Mouse (Mus musculus): Measurements from ENCODE around the gene Adamtsl3. TPM values are rescaled to one million over a fixed set of nuclear protein-coding genes. Genes with fewer than 3 reads are reported as not detected.

The Adamtsl3 gene
- total RNA-seq (2021) (1 to 10 TPM; 6.2 to 9.2 TPM), polyA plus RNA-seq (2012; rRNA removed) (2.0 and 4.4 TPM in 2 replicates)
- long read RNA-seq, full-length matches to known transcripts = 1 of 6 reads
- long read RNA-seq, partial matches to known transcripts = 2 of 6 reads
- long read RNA-seq, other reads (novel, unspliced or antisense) = 3 of 6 reads

DNA sequence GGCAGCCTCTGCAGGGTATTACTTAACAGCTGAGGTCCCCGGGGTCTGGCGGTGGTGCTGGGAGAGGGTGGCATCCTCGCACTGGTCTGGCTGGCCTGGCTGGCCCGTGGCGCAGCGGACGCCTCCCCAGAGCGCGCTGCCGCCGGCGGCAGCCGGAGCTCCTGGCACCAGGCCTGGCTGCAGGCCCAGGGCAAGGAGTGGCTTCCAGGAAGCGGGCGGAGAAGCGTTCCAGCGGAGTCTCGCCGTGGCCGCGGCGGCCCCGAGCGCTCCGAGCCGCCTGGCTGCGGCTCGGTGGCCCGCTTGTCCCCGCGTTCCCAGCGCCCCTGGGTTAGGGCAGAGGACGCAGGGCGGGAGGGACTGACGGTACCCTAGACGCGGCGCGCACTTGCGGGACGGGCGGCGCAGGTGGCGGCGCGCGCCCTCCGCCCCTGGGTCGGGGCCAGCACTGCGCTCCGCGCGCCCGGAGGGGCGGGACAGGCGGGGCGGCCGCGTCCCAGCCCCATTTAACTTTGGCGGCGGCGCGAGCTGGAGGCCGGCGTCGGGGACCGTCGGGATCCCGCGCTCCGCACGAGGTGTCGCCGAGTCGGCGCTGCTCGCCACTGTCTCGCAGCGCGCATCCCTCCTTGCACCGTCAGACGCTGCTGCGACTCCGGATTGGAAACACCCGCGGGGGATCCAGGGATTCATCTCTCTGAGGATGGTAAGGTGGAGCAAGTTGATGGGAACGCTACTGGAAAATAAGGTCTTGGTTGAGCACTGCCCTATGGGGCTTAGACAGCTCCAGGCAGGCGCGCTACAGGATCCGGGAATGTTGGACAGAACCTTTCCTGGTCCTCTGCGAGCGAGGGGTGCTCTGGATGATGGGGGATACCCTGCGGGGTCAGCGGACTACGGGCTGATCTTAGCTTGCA is at the start of gene Adamtsl3:
Gene Adamtsl3, plus strand, starts transcription at position 484 of the 911 bp plus-strand sequence.
- intact Hi-C loops (cut with DNase I) = loop anchor here (2.0 to 5.0 kb wide), 3 partner anchors 43 to 167 kb away; no protein-coding TSS in a partner anchor
- no peaks in the 10 kb centered on the region for H3K36me3 ChIP-seq (ENCODE audit: control insufficient read depth, insufficient read depth, low read length)
- peak within 1 kb of the TSS; percentile 60 for H3K4me3 ChIP-seq
- 2% methylated on average over 92 of the region's 95 CpGs for WGBS
- H3K4me1 ChIP-seq (ENCODE audit: control insufficient read depth, insufficient read depth, low read length) = peaks cover 2% of the 10 kb centered on the region
- H3K9ac ChIP-seq (ENCODE audit: low read depth, low read length) = peak within 1 kb of the TSS; percentile 71
- H3K79me2 ChIP-seq (replicated peaks; ENCODE audit: control insufficient read depth, insufficient read depth, low read length) = no peaks in the 10 kb centered on the region
- DNase-seq = peak; percentile 76
- peak within 1 kb of the TSS; percentile 64 for H3K27ac ChIP-seq
- TF ChIP-seq EP300 (IDR thresholded peaks at IDR 0.05; ENCODE audit: insufficient read depth, low read depth, low read length) = no peak
- peak; percentile 21; the same call in 1 of the 2 replicates for TF ChIP-seq CTCF (IDR thresholded peaks at IDR 0.05)
- no peaks in the 10 kb centered on the region for H3K27me3 ChIP-seq (ENCODE audit: control insufficient read depth, insufficient read depth, low read length)

GRCm38 (mm10) chr7:82287242-82287641 is 48.3 kb upstream of the Adamtsl3 start:
- no peak overlapping the region for H3K4me3 ChIP-seq
- no peaks in the 10 kb centered on the region for H3K79me2 ChIP-seq (replicated peaks; ENCODE audit: control insufficient read depth, insufficient read depth, low read length)
- no peaks in the 10 kb centered on the region for H3K4me1 ChIP-seq (ENCODE audit: control insufficient read depth, insufficient read depth, low read length)
- peak; percentile 47 for TF ChIP-seq CTCF (IDR thresholded peaks at IDR 0.05)
- no peak for TF ChIP-seq POLR2A (IDR thresholded peaks at IDR 0.05; ENCODE audit: insufficient read depth, low read depth, low read length)
- no peak overlapping the region for H3K9ac ChIP-seq (ENCODE audit: low read depth, low read length)
- no peak overlapping the region for H3K27ac ChIP-seq
- H3K27me3 ChIP-seq (ENCODE audit: control insufficient read depth, insufficient read depth, low read length) = no peaks in the 10 kb centered on the region
- WGBS = 89% methylated on average over 2 of the region's 2 CpGs
- no peaks in the 10 kb centered on the region for H3K36me3 ChIP-seq (ENCODE audit: control insufficient read depth, insufficient read depth, low read length)
- intact Hi-C loops (cut with DNase I) = no loop called here
- DNase-seq = no peak

- no peak for DNase-seq
- no peak overlapping the region for H3K4me3 ChIP-seq
- H3K4me1 ChIP-seq (ENCODE audit: control insufficient read depth, insufficient read depth, low read length) = no peaks in the 10 kb centered on the region
- intact Hi-C loops (cut with DNase I) = no loop called here
- 44% methylated on average over 7 of the region's 7 CpGs for WGBS
- no peak overlapping the region for H3K27ac ChIP-seq
- no peaks in the 10 kb centered on the region for H3K36me3 ChIP-seq (ENCODE audit: control insufficient read depth, insufficient read depth, low read length)
- H3K79me2 ChIP-seq (replicated peaks; ENCODE audit: control insufficient read depth, insufficient read depth, low read length) = no peaks in the 10 kb centered on the region
- no peak for TF ChIP-seq EP300 (IDR thresholded peaks at IDR 0.05; ENCODE audit: insufficient read depth, low read depth, low read length)
- no peak for TF ChIP-seq CTCF (IDR thresholded peaks at IDR 0.05)
- no peak for TF ChIP-seq POLR2A (IDR thresholded peaks at IDR 0.05; ENCODE audit: insufficient read depth, low read depth, low read length)
- H3K27me3 ChIP-seq (ENCODE audit: control insufficient read depth, insufficient read depth, low read length) = no peaks in the 10 kb centered on the region
- H3K9ac ChIP-seq (ENCODE audit: low read depth, low read length) = no peak overlapping the region
These were observed 42.1 kb upstream of the Adamtsl3 start for GRCm38 (mm10) chr7:82293441-82293840.

DNA sequence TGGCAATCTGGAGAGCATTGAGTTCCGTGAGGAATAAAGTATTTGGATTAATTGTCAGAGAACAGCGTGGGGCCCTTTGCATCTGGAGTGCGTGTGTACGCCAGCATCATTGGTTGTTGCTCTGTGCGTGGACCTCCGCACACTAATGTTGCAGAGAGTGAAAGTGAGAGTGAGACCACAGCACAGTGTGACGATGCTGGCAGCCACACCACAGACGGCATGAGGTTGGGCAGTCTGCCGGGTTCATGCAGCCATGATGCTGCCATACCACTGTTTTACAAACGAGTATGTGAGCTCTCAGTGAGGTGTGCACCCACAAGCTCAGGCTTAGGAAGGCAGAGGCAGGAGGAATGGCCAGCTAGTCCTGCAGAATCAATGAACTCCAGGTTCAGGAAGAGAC is 41.4 kb upstream of the Adamtsl3 start:
- Histone ChIP-seq H3K9ac (ENCODE audit: low read depth, low read length) (no peak overlapping the region), H3K4me3 (no peak overlapping the region), H3K27ac (no peak overlapping the region), H3K36me3 (ENCODE audit: control insufficient read depth, insufficient read depth, low read length) (no peaks in the 10 kb centered on the region), H3K79me2 (replicated peaks; ENCODE audit: control insufficient read depth, insufficient read depth, low read length) (no peaks in the 10 kb centered on the region), H3K27me3 (ENCODE audit: control insufficient read depth, insufficient read depth, low read length) (no peaks in the 10 kb centered on the region), H3K4me1 (ENCODE audit: control insufficient read depth, insufficient read depth, low read length) (no peaks in the 10 kb centered on the region)
- TF ChIP-seq CTCF (IDR thresholded peaks at IDR 0.05) (no peak), POLR2A (IDR thresholded peaks at IDR 0.05; ENCODE audit: insufficient read depth, low read depth, low read length) (no peak), EP300 (IDR thresholded peaks at IDR 0.05; ENCODE audit: insufficient read depth, low read depth, low read length) (no peak)
- 85% methylated on average over 10 of the region's 10 CpGs for whole genome bisulfite sequencing
- DNase-seq = no peak
- intact Hi-C loops (cut with DNase I) = no loop called here

GRCm38 (mm10) chr7:82294611-82295010 is 40.9 kb upstream of the Adamtsl3 start:
- 74% methylated on average over 2 of the region's 2 CpGs for WGBS
- no peak overlapping the region for H3K27ac ChIP-seq

GRCm38 (mm10) chr7:82308398-82308797 is 27.1 kb upstream of the Adamtsl3 start:
- H3K36me3 ChIP-seq (ENCODE audit: control insufficient read depth, insufficient read depth, low read length) = no peaks in the 10 kb centered on the region
- no peak overlapping the region for H3K27ac ChIP-seq
- intact Hi-C loops (cut with DNase I) = no loop called here
- no peaks in the 10 kb centered on the region for H3K4me1 ChIP-seq (ENCODE audit: control insufficient read depth, insufficient read depth, low read length)
- no peaks in the 10 kb centered on the region for H3K27me3 ChIP-seq (ENCODE audit: control insufficient read depth, insufficient read depth, low read length)
- no peaks in the 10 kb centered on the region for H3K79me2 ChIP-seq (replicated peaks; ENCODE audit: control insufficient read depth, insufficient read depth, low read length)
- 58% methylated on average over 4 of the region's 4 CpGs for WGBS
- H3K4me3 ChIP-seq = no peak overlapping the region
- DNase-seq = no peak
- H3K9ac ChIP-seq (ENCODE audit: low read depth, low read length) = no peak overlapping the region
- TF ChIP-seq EP300 (IDR thresholded peaks at IDR 0.05; ENCODE audit: insufficient read depth, low read depth, low read length) (no peak), CTCF (IDR thresholded peaks at IDR 0.05) (no peak), POLR2A (IDR thresholded peaks at IDR 0.05; ENCODE audit: insufficient read depth, low read depth, low read length) (no peak)

More at GRCm38 (mm10) chr7:82294611-82295010, 40.9 kb upstream of the Adamtsl3 start:
- Histone ChIP-seq H3K4me3 (no peak overlapping the region), H3K9ac (ENCODE audit: low read depth, low read length) (no peak overlapping the region), H3K4me1 (ENCODE audit: control insufficient read depth, insufficient read depth, low read length) (no peaks in the 10 kb centered on the region), H3K27me3 (ENCODE audit: control insufficient read depth, insufficient read depth, low read length) (no peaks in the 10 kb centered on the region), H3K36me3 (ENCODE audit: control insufficient read depth, insufficient read depth, low read length) (no peaks in the 10 kb centered on the region), H3K79me2 (replicated peaks; ENCODE audit: control insufficient read depth, insufficient read depth, low read length) (no peaks in the 10 kb centered on the region)
- intact Hi-C loops (cut with DNase I) = no loop called here
- no peak for TF ChIP-seq POLR2A (IDR thresholded peaks at IDR 0.05; ENCODE audit: insufficient read depth, low read depth, low read length)
- no peak for TF ChIP-seq EP300 (IDR thresholded peaks at IDR 0.05; ENCODE audit: insufficient read depth, low read depth, low read length)
- no peak for TF ChIP-seq CTCF (IDR thresholded peaks at IDR 0.05)
- no peak for DNase-seq

All from heart, adult 2 months (tissue).